Mouse (Mus musculus) thymus, adult 2 months (tissue): ENCODE results near the gene Adgrl1. TPM values are rescaled to one million over a fixed set of nuclear protein-coding genes. Genes with fewer than 3 reads are reported as not detected.
A peak's percentile ranks its signal among the peaks of the same experiment; 100 is the strongest.

Experiments used
- DNase-seq: peaks from one replicate; pipeline ENCODE4 v3.0.0; 2021
- H3K27ac ChIP-seq: fragments of 200-500 bp; 2 replicates; pipeline ENCODE4 v1.5.1; 2012; ENCODE audit warnings: low read length, control low read depth; ENCODE audit not compliant: control insufficient read depth, insufficient read depth
- H3K27me3 ChIP-seq: fragments of 200-500 bp; 2 replicates; pipeline ENCODE4 v1.6.1; 2012; ENCODE audit warnings: mild to moderate bottlenecking, low read length, moderate library complexity, mixed read lengths; ENCODE audit not compliant: control insufficient read depth, insufficient read depth
- H3K36me3 ChIP-seq: fragments of 200-500 bp; 2 replicates; pipeline ENCODE4 v1.6.1; 2012; ENCODE audit warnings: mild to moderate bottlenecking, low read length, moderate library complexity; ENCODE audit not compliant: control insufficient read depth, insufficient read depth
- H3K4me1 ChIP-seq: fragments of 200-500 bp; replicated peaks from 2 replicates; pipeline ENCODE4 v1.6.1; 2012; ENCODE audit warnings: low read length; ENCODE audit not compliant: control insufficient read depth, insufficient read depth
- H3K4me3 ChIP-seq: fragments of 200-500 bp; 2 replicates; pipeline ENCODE4 v1.5.1; 2012; ENCODE audit warnings: mild to moderate bottlenecking, low read length, control low read depth, moderate library complexity; ENCODE audit not compliant: control insufficient read depth, insufficient read depth
- CTCF ChIP-seq: fragments of 200-500 bp; IDR thresholded peaks from 2 replicates; pipeline ENCODE4 v1.5.1; 2012; ENCODE audit warnings: mild to moderate bottlenecking, control low read depth, low read length, moderate library complexity, borderline replicate concordance; ENCODE audit not compliant: control insufficient read depth, poor library complexity, insufficient read depth; ENCODE audit errors: extremely low read depth
- POLR2A ChIP-seq: fragments of 200-500 bp; IDR thresholded peaks from 2 replicates; pipeline ENCODE4 v1.6.1; 2012; ENCODE audit warnings: mild to moderate bottlenecking, low read length, control low read depth, moderate library complexity; ENCODE audit not compliant: control insufficient read depth, poor library complexity, insufficient read depth; ENCODE audit errors: extremely low read depth
- WGBS: fragments of 180-500 bp; shearing (Covaris S2); methylation state at CpG from one replicate; pipeline ENCODE4 v1.1.7; 2018; 5-methylcytosine and 5-hydroxymethylcytosine counted together
- polyA plus RNA-seq: library from polyadenylated mRNA; depleted of rRNA; stranded (reverse); fragments of >200 nt; gene quantifications from 2 replicates; pipeline ENCODE4 v1.2.3, GENCODE M21; 2012

Gene Adgrl1
- polyA plus RNA-seq, 1 experiment = 170 TPM

GRCm38 (mm10) chr8:83900266-83900956, 506 bp downstream of the Adgrl1 start:
- Histone ChIP-seq H3K27ac (no peak overlapping the region), H3K4me1 (peaks cover 28% of the 10 kb centered on the region)
- TF ChIP-seq CTCF (no peak), POLR2A (no peak)

GRCm38 (mm10) chr8:83900957-83901270, 1.0 kb downstream of the Adgrl1 start:
- Histone ChIP-seq H3K27ac (no peak overlapping the region), H3K27me3 (no peaks in the 10 kb centered on the region), H3K36me3 (no peaks in the 10 kb centered on the region), H3K4me3 (peak overlapping the region; percentile 50), H3K4me1 (peaks cover 28% of the 10 kb centered on the region)
- DNase-seq = peak; percentile 37
- no peak for TF ChIP-seq POLR2A
- no peak for TF ChIP-seq CTCF
- 0% methylated on average over 39 of the region's 40 CpGs for whole genome bisulfite sequencing

More at GRCm38 (mm10) chr8:83900266-83900956, 506 bp downstream of the Adgrl1 start:
- no peaks in the 10 kb centered on the region for H3K36me3 ChIP-seq
- no peaks in the 10 kb centered on the region for H3K27me3 ChIP-seq
- DNase-seq = no peak
- H3K4me3 ChIP-seq = peak overlapping the region; percentile 50
- under 1% methylated on average over 92 of the region's 100 CpGs for WGBS

DNA sequence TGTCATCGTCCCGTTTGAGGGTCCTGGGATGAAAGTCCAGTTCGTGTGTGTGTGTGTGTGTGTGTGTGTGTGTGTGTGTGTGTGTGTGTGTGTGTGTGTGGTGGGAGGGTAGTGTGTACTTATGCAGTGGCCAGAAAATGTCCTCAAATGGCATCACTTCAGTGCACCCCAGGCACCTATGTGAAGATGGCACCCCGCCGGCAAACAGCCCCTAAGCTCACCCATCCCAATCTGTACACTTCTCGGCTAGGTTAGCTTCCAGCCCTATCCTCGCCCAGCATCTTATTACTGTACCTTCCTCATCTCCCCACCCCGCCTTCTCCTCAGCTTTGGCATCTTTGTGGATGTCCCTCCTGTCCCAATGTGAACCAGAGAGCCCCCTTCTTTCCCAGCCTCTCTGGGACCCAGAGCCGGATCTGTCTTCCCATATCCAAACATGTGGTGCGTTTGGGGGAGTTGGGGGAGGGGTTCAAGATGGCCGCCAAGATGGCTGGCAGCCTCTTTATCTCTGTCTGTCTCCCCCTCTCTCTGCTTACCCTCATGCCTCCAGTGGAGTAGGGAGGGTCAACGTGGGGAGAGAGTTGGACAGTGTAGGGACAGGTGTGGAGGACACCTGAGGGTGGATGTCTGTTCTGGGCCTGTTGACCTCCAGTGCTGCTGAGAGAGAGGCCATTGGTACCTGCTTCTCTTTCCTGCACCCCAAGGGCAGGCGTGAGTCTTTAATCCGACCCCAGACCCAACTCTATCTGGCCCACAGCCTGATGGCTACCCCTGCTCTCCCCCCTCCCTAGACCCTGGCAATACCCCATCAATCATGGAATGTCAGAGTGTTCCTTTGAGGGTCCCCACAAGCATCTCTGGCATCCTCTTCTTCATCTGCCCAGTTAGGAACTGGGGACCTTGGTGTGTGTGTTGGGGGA, 1.9 kb downstream of the Adgrl1 start:
- Histone ChIP-seq H3K4me3 (peak overlapping the region; percentile 50), H3K4me1 (peaks cover 28% of the 10 kb centered on the region), H3K27ac (no peak overlapping the region), H3K36me3 (no peaks in the 10 kb centered on the region), H3K27me3 (no peaks in the 10 kb centered on the region)
- no peak for TF ChIP-seq POLR2A
- no peak for TF ChIP-seq CTCF
- 64% methylated on average over 14 of the region's 14 CpGs for WGBS
- DNase-seq = no peak

GRCm38 (mm10) chr8:83902961-83903666, 3.2 kb downstream of the Adgrl1 start:
- H3K36me3 ChIP-seq = no peaks in the 10 kb centered on the region
- H3K27ac ChIP-seq = no peak overlapping the region
- WGBS = 49% methylated on average over 13 of the region's 13 CpGs
- no peak overlapping the region for H3K4me3 ChIP-seq
- TF ChIP-seq POLR2A (no peak), CTCF (no peak)
- DNase-seq = peak; percentile 49
- H3K4me1 ChIP-seq = peaks cover 28% of the 10 kb centered on the region
- H3K27me3 ChIP-seq = no peaks in the 10 kb centered on the region

DNA sequence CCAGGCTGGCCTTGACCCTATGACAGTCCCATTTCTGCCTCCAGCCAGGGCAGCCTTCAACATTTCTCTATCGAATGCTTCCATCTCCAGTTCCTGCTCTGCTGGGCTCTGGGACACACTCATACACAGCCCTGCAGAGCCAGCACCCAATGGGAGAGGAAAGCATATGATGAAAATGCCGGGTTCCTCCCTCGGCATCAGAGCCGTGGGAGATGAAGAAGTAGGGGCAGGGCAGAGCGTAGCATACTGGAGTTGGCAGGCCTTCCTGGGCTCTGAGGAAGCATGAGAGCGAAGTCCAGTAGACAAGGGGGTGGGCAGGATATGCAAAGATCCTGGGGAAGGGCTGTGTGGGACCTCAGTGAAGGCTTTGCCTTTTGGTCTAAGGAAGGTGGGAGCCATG, 8.7 kb downstream of the Adgrl1 start:
- TF ChIP-seq CTCF (no peak), POLR2A (no peak)
- DNase-seq = no peak
- WGBS = 95% methylated on average over 6 of the region's 6 CpGs
- no peaks in the 10 kb centered on the region for H3K27me3 ChIP-seq
- H3K4me3 ChIP-seq = no peak overlapping the region
- H3K27ac ChIP-seq = no peak overlapping the region
- no peaks in the 10 kb centered on the region for H3K36me3 ChIP-seq
- H3K4me1 ChIP-seq = peaks cover 5% of the 10 kb centered on the region

GRCm38 (mm10) chr8:83909311-83909710, 9.4 kb downstream of the Adgrl1 start:
- Histone ChIP-seq H3K36me3 (no peaks in the 10 kb centered on the region), H3K27me3 (no peaks in the 10 kb centered on the region), H3K27ac (no peak overlapping the region), H3K4me1 (peaks cover 5% of the 10 kb centered on the region), H3K4me3 (no peak overlapping the region)
- no peak for TF ChIP-seq POLR2A
- TF ChIP-seq CTCF = no peak
- WGBS = 88% methylated on average over 8 of the region's 8 CpGs
- no peak for DNase-seq
